Mouse (Mus musculus) embryonic facial prominence, embryonic 11.5 days (tissue): Measurements from ENCODE around the gene Atxn10. TPM values are rescaled to one million over a fixed set of nuclear protein-coding genes. Genes with fewer than 3 reads are reported as not detected.

ENCODE experiments used
- ATAC-seq: fragments of 200-750 bp; cut with Nextera tagmentation; replicated peaks from 2 replicates; pipeline ENCODE4 v1.8.0; 2017; ENCODE audit warnings: low read depth; ENCODE audit not compliant: insufficient number of reproducible peaks, low FRiP score, low TSS enrichment
- DNase-seq: peaks from one replicate; pipeline ENCODE4 v3.0.0-alpha.2; 2015; ENCODE audit warnings: low spot score
- H3K27ac ChIP-seq: fragments of 300-500 bp; sonication (generic); replicated peaks from 2 replicates; pipeline ENCODE4 v1.5.1; 2014; ENCODE audit warnings: mild to moderate bottlenecking, low read depth, low read length, control low read depth
- H3K27me3 ChIP-seq: fragments of 300-500 bp; sonication (generic); 2 replicates; pipeline ENCODE4 v1.6.1; 2014; ENCODE audit warnings: mild to moderate bottlenecking, low read length, moderate library complexity, mixed read lengths; ENCODE audit not compliant: control insufficient read depth, insufficient read depth
- H3K36me3 ChIP-seq: fragments of 300-500 bp; sonication (generic); replicated peaks from 2 replicates; pipeline ENCODE4 v1.6.1; 2014; ENCODE audit warnings: low read depth, mild to moderate bottlenecking, low read length, moderate library complexity, mixed read lengths; ENCODE audit not compliant: control insufficient read depth, insufficient read depth
- H3K4me1 ChIP-seq: fragments of 300-500 bp; sonication (generic); 2 replicates; pipeline ENCODE4 v1.6.1; 2014; ENCODE audit warnings: low read length, mixed read lengths; ENCODE audit not compliant: control insufficient read depth, insufficient read depth
- H3K4me2 ChIP-seq: fragments of 300-500 bp; sonication (generic); 2 replicates; pipeline ENCODE4 v1.6.1; 2014; ENCODE audit warnings: low read depth, mild to moderate bottlenecking, control low read depth, low read length, moderate library complexity
- H3K4me3 ChIP-seq: fragments of 300-500 bp; sonication (generic); 2 replicates; pipeline ENCODE4 v1.5.1; 2014; ENCODE audit warnings: low read depth, low read length, control low read depth
- H3K9ac ChIP-seq: fragments of 300-500 bp; sonication (generic); replicated peaks from 2 replicates; pipeline ENCODE4 v1.6.1; 2014; ENCODE audit warnings: mild to moderate bottlenecking, control low read depth, low read length
- H3K9me3 ChIP-seq: fragments of 300-500 bp; sonication (generic); replicated peaks from 2 replicates; pipeline ENCODE4 v1.6.1; 2016; ENCODE audit warnings: mild to moderate bottlenecking, low read length, inconsistent platforms, mixed read lengths; ENCODE audit not compliant: control insufficient read depth
- WGBS: fragments of 180-500 bp; shearing (Covaris S2); extraction: QIAGEN DNeasy Blood & Tissue Kit; methylation state at CpG from one replicate; pipeline ENCODE4 v1.1.7; 2014; 5-methylcytosine and 5-hydroxymethylcytosine counted together
- polyA plus RNA-seq: library from polyadenylated mRNA; unstranded; fragments of >200 nt; fragmentation: Nextera tagmentation; extraction: Ambion mirVana; gene quantifications from 2 replicates; pipeline ENCODE4 v1.2.1, GENCODE M21; 2014

Atxn10 gene
- polyA plus RNA-seq, 1 experiment from 2014 or later: 378 TPM

DNA sequence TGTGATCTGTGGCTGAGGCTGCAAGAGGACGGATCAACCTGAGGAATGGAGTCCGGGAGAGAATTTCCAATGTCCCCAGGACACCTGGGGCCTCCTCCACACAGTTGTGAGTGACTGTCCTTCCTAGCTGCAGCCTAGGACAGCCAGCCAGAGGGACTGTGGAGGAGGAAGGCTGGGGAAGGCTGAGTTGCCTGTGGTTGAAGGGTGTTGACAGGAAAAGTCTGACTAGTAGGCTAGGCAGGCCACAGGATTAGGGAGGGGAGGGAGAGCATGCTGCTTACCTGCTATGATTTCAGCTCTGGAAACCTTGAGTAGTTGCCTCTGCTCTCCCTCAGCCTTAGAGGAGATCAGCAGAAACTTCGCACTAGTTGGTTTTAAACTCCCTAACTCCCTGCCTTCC, 71.3 kb downstream of the Atxn10 start:
- no peaks in the 10 kb centered on the region; the same call in 1 of the 2 replicates for H3K36me3 ChIP-seq
- H3K27ac ChIP-seq: no peak overlapping the region
- DNase-seq (no peak), ATAC-seq (no peak)
- no peaks in the 10 kb centered on the region for H3K9me3 ChIP-seq
- 81% methylated on average over 3 of the region's 3 CpGs for whole genome bisulfite sequencing
- H3K27me3 ChIP-seq: no peaks in the 10 kb centered on the region
- no peak overlapping the region for H3K9ac ChIP-seq
- no peak overlapping the region for H3K4me3 ChIP-seq
- no peak overlapping the region for H3K4me2 ChIP-seq
- H3K4me1 ChIP-seq: no peaks in the 10 kb centered on the region

DNA sequence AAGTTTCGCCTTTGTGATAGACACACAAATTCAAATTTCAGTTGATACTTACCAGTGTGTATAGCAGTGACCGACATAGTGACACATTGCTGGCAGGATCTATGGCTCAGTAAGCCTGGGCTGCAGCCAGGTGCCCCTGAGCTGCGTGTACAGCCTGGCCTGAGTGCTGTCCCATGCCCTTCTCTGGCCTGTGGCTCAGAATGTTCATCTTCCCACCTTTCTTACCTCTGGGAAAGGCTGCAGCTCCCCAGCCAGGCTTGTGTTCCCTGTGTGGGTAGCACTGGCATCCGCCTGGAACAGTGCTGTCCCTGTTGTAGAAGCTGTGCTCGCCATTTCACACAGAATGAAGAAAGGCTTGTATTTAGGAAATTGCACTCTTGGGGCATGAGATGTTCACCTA, 72.7 kb downstream of the Atxn10 start:
- Histone ChIP-seq H3K4me1 (no peaks in the 10 kb centered on the region), H3K27ac (no peak overlapping the region), H3K4me3 (no peak overlapping the region), H3K9ac (no peak overlapping the region), H3K4me2 (no peak overlapping the region), H3K9me3 (no peaks in the 10 kb centered on the region), H3K36me3 (no peaks in the 10 kb centered on the region; the same call in 1 of the 2 replicates), H3K27me3 (no peaks in the 10 kb centered on the region)
- 88% methylated on average over 5 of the region's 5 CpGs for WGBS
- ATAC-seq (no peak), DNase-seq (no peak)

DNA sequence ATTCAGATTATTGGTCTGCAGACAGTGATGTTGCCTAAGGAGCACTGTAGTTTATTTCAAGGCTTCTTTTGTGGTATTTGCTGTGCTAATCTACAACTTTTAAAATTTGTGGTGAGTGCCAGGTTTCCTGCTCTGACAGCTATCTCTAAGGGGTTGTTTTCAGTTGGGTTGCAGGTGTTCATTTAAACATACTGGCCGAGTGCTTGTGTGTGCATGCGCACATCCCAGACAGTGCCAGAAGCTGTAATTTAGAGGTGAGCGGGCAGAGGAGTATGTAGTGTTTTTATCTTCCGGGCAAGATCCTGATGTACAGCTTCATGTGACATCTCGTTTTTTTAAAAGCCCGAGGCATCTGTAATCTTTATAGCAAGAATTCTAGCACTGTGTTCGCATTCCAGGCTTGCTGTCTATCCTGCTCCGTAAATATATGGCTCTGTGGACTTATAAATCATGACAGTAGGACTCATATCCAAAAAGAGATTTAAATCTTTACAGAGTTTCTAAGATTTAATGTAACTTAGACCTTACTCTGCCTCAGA, 73.3 kb downstream of the Atxn10 start:
- DNase-seq (no peak), ATAC-seq (no peak)

DNA sequence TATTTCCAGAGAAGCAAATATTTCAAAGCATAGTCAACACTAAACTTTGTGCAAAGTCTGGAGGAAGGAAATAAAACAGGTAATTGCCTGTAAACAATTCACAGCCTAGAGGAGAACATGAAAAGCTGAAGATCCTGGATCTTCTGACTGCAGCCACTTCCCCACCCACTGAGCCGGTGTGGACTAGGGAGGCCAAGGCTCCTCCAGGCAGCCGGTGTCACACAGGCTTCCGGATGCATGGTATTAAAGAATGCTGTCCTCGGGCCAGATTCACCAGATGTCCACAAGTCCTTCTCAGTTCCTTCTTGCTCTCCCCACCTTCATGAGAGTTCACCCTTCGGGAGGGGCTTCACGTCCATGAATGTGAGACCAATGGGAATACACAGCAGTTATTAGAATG, 73.8 kb downstream of the Atxn10 start:
- DNase-seq (no peak), ATAC-seq (no peak)
- WGBS: 68% methylated on average over 6 of the region's 6 CpGs
- Histone ChIP-seq H3K9me3 (no peaks in the 10 kb centered on the region), H3K4me1 (no peaks in the 10 kb centered on the region), H3K9ac (no peak overlapping the region; the same call in 1 of the 2 replicates), H3K4me2 (no peak overlapping the region), H3K27me3 (no peaks in the 10 kb centered on the region), H3K36me3 (no peaks in the 10 kb centered on the region; the same call in 1 of the 2 replicates), H3K4me3 (no peak overlapping the region), H3K27ac (no peak overlapping the region)

More for the DNA sequence above, 73.3 kb downstream of the Atxn10 start:
- H3K4me3 ChIP-seq: no peak overlapping the region
- H3K27ac ChIP-seq: no peak overlapping the region
- no peak overlapping the region for H3K4me2 ChIP-seq
- H3K9me3 ChIP-seq: no peaks in the 10 kb centered on the region
- no peaks in the 10 kb centered on the region; the same call in 1 of the 2 replicates for H3K36me3 ChIP-seq
- WGBS: 87% methylated on average over 8 of the region's 8 CpGs
- H3K4me1 ChIP-seq: no peaks in the 10 kb centered on the region
- no peak overlapping the region for H3K9ac ChIP-seq
- no peaks in the 10 kb centered on the region for H3K27me3 ChIP-seq

DNA sequence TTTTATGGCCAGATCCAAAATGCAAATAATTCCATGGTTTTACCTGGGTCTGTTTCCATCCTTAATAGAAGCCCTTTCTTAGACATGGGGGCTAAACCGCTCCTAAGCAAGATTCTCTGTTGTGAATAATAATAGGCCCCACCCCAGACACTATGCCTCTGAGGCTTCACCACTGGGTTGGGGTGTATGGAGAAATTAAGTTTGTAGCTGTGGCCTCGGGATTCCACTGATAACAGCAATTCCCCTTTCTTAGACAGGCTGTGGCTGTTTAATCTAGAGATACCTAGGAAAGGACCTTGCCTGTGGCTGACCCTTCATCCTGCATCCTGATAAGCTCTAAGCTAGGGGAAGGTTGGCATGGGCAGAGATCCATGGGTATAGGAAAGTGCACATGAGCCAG, 78.6 kb downstream of the Atxn10 start:
- WGBS: 93% methylated on average over 2 of the region's 2 CpGs

DNA sequence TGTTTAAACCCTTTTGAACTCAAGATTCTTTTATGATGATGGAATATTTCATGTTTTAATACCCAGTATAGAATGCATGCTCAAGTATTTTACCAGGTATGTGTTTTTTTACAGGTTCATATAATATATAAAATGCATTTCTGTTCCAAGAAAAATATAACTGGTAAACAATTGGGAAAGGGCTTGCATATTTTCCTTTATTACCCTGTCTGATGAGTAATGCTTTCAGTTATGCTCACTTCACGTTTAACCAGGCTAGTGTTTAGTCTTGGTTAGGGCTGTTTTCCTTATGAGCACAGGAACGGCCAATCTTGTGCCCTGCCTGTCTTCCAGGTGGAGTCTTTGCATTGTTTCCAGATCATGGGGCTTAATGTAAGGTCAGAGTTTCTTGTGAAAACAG, 84.6 kb downstream of the Atxn10 start:
- 70% methylated on average over 2 of the region's 2 CpGs for WGBS
- Histone ChIP-seq H3K27me3 (no peaks in the 10 kb centered on the region), H3K4me3 (no peak overlapping the region), H3K27ac (no peak overlapping the region), H3K9me3 (no peaks in the 10 kb centered on the region), H3K4me2 (no peak overlapping the region), H3K9ac (no peak overlapping the region), H3K36me3 (no peaks in the 10 kb centered on the region), H3K4me1 (no peaks in the 10 kb centered on the region)
- DNase-seq (no peak), ATAC-seq (no peak)

More for the DNA sequence above, 78.6 kb downstream of the Atxn10 start:
- no peak for ATAC-seq
- H3K9me3 ChIP-seq: no peaks in the 10 kb centered on the region
- no peak overlapping the region for H3K9ac ChIP-seq
- no peak overlapping the region for H3K27ac ChIP-seq
- H3K36me3 ChIP-seq: no peaks in the 10 kb centered on the region
- no peaks in the 10 kb centered on the region for H3K4me1 ChIP-seq
- H3K27me3 ChIP-seq: no peaks in the 10 kb centered on the region
- H3K4me2 ChIP-seq: no peak overlapping the region
- no peak overlapping the region for H3K4me3 ChIP-seq
- no peak for DNase-seq

DNA sequence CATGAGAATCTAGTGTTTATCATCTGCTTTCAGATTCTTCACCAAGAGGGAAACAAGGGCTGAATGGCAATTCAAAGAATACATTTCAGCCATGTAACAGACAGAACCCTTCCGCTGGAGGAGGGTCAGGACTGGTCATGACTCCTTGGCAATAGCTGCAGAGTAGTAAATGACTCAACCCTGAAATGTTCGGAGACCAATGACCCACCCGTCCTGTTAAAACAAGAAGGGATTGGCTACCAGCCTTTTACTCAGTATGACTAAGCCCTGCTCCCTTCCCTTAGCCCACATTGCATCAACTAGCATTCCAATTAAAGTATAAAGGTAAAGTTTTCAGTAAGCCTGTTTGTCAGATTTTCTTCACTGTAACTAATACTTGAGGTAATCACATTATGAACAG, 88.2 kb downstream of the Atxn10 start:
- 85% methylated on average over 3 of the region's 3 CpGs for WGBS

DNA sequence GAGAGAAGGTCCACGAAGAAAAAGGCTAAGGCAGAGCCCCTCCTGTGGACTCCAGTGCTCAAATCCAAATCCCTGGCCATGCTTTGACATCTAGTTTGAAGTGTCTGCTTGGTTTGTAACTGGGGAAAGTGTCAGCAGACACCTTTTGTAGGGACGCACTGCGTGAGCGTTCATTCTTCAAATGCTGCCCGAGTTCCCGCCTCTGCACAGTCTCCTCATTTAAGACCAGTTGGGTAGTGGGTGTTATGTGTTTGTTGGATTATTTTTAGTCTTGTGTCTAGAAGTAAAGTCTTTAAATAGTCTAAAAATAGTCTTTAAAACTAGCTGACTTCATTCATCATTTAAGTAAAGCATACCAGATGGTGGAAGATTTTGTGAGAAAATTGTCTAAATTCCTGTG, 92.1 kb downstream of the Atxn10 start:
- no peak overlapping the region for H3K4me3 ChIP-seq
- H3K4me1 ChIP-seq: no peaks in the 10 kb centered on the region
- no peaks in the 10 kb centered on the region for H3K27me3 ChIP-seq
- DNase-seq (no peak), ATAC-seq (no peak)
- H3K4me2 ChIP-seq: no peak overlapping the region
- WGBS: 89% methylated on average over 6 of the region's 6 CpGs
- no peaks in the 10 kb centered on the region for H3K9me3 ChIP-seq
- no peak overlapping the region for H3K27ac ChIP-seq
- no peak overlapping the region for H3K9ac ChIP-seq
- H3K36me3 ChIP-seq: no peaks in the 10 kb centered on the region

More for the DNA sequence above, 88.2 kb downstream of the Atxn10 start:
- Histone ChIP-seq H3K27ac (no peak overlapping the region), H3K27me3 (no peaks in the 10 kb centered on the region), H3K9me3 (no peaks in the 10 kb centered on the region), H3K4me3 (no peak overlapping the region), H3K4me1 (no peaks in the 10 kb centered on the region), H3K36me3 (no peaks in the 10 kb centered on the region), H3K4me2 (no peak overlapping the region), H3K9ac (no peak overlapping the region)
- DNase-seq: no peak
- no peak for ATAC-seq
